Mouse (Mus musculus) heart, embryonic 11.5 days (tissue): ENCODE data around the gene Foxg1. TPM values are rescaled to one million over a fixed set of nuclear protein-coding genes. Genes with fewer than 3 reads are reported as not detected.

Experiments
- ATAC-seq: fragments of 200-750 bp; cut with Nextera tagmentation; replicated peaks from 2 replicates; pipeline ENCODE4 v1.8.0; 2017; ENCODE audit warnings: moderate library complexity; ENCODE audit not compliant: insufficient number of reproducible peaks, low FRiP score, low TSS enrichment
- H3K27ac ChIP-seq: fragments of 300-500 bp; sonication (generic); 2 replicates; pipeline ENCODE4 v1.5.1; 2014; ENCODE audit warnings: mild to moderate bottlenecking, low read depth, low read length
- H3K27me3 ChIP-seq: fragments of 300-500 bp; sonication (generic); 2 replicates; pipeline ENCODE4 v1.6.1; 2014; ENCODE audit warnings: mild to moderate bottlenecking, low read length, mixed read lengths; ENCODE audit not compliant: control insufficient read depth, insufficient read depth
- H3K36me3 ChIP-seq: fragments of 300-500 bp; sonication (generic); 2 replicates; pipeline ENCODE4 v1.6.1; 2014; ENCODE audit warnings: mild to moderate bottlenecking, low read length, moderate library complexity, mixed read lengths; ENCODE audit not compliant: control insufficient read depth, insufficient read depth
- H3K4me1 ChIP-seq: fragments of 300-500 bp; sonication (generic); 2 replicates; pipeline ENCODE4 v1.6.1; 2014; ENCODE audit warnings: low read length; ENCODE audit not compliant: control insufficient read depth, insufficient read depth
- H3K4me2 ChIP-seq: fragments of 300-500 bp; sonication (generic); 2 replicates; pipeline ENCODE4 v1.6.1; 2014; ENCODE audit warnings: mild to moderate bottlenecking, moderate library complexity
- H3K4me3 ChIP-seq: fragments of 300-500 bp; sonication (generic); 2 replicates; pipeline ENCODE4 v1.5.1; 2014; ENCODE audit warnings: low read depth, low read length
- H3K9ac ChIP-seq: fragments of 300-500 bp; sonication (generic); 2 replicates; pipeline ENCODE4 v1.6.1; 2014; ENCODE audit warnings: mild to moderate bottlenecking, low read depth, low read length, moderate library complexity
- H3K9me3 ChIP-seq: fragments of 300-500 bp; sonication (generic); replicated peaks from 2 replicates; pipeline ENCODE4 v1.6.1; 2016; ENCODE audit warnings: low read length; ENCODE audit not compliant: control insufficient read depth
- WGBS: fragments of 180-500 bp; shearing (Covaris S2); extraction: QIAGEN DNeasy Blood & Tissue Kit; methylation state at CpG from one replicate; pipeline ENCODE4 v1.1.7; 2014; ENCODE audit not compliant: insufficient replicate concordance; 5-methylcytosine and 5-hydroxymethylcytosine counted together
- polyA plus RNA-seq: library from polyadenylated mRNA; unstranded; fragments of >200 nt; fragmentation: Nextera tagmentation; extraction: Ambion mirVana; gene quantifications from 2 replicates; pipeline ENCODE4 v1.2.1, GENCODE M21; 2014

Foxg1 gene
- polyA plus RNA-seq = 1.5 TPM in 2 replicates

- H3K36me3 ChIP-seq = no peaks in the 10 kb centered on the region
- peak within 1 kb of the TSS; percentile 47 for H3K4me3 ChIP-seq
- no peaks in the 10 kb centered on the region for H3K9me3 ChIP-seq
- no peak within 1 kb of the TSS for H3K27ac ChIP-seq
- H3K27me3 ChIP-seq = peaks cover 79% of the 10 kb centered on the region
- ATAC-seq = no peak
- peak within 1 kb of the TSS; percentile 70 for H3K4me2 ChIP-seq
- H3K4me1 ChIP-seq = 0 out of 2 replicates have a peak, but pooled peaks cover 7% of the 10 kb centered on the region
- 1% methylated on average over 50 of the region's 61 CpGs for WGBS
- 0 out of 2 replicates have a peak within 1 kb of the TSS, but pooled peaks have one; percentile 18 for H3K9ac ChIP-seq
These were observed at the start of gene Foxg1 for GRCm38 (mm10) chr12:49382565-49383520. TSS of gene Foxg1 (plus strand) at chr12:49382660.

- H3K36me3 ChIP-seq = no peaks in the 10 kb centered on the region
- H3K4me1 ChIP-seq = no peaks in the 10 kb centered on the region
- no peak overlapping the region for H3K4me2 ChIP-seq
- H3K27me3 ChIP-seq = no peaks in the 10 kb centered on the region
- no peak overlapping the region for H3K4me3 ChIP-seq
- 83% methylated on average over 10 of the region's 10 CpGs for WGBS
- H3K9me3 ChIP-seq = no peaks in the 10 kb centered on the region
- H3K9ac ChIP-seq = no peak overlapping the region
- ATAC-seq = no peak
- H3K27ac ChIP-seq = no peak overlapping the region
These were observed 32.8 kb upstream of the Foxg1 start for GRCm38 (mm10) chr12:49349697-49350096.

- Histone ChIP-seq H3K4me2 (no peak overlapping the region), H3K4me3 (no peak overlapping the region), H3K9ac (no peak overlapping the region), H3K9me3 (no peaks in the 10 kb centered on the region), H3K27ac (no peak overlapping the region), H3K36me3 (no peaks in the 10 kb centered on the region), H3K4me1 (no peaks in the 10 kb centered on the region), H3K27me3 (peaks cover 17% of the 10 kb centered on the region)
- 63% methylated on average over 1 of the region's 1 CpGs for WGBS
- ATAC-seq = no peak
These were observed 13.5 kb upstream of the Foxg1 start for GRCm38 (mm10) chr12:49368931-49369330.

- no peak for ATAC-seq
- Histone ChIP-seq H3K4me2 (no peak overlapping the region), H3K27me3 (peaks cover 40% of the 10 kb centered on the region), H3K36me3 (no peaks in the 10 kb centered on the region), H3K27ac (no peak overlapping the region), H3K4me1 (no peaks in the 10 kb centered on the region), H3K9me3 (no peaks in the 10 kb centered on the region), H3K9ac (no peak overlapping the region), H3K4me3 (no peak overlapping the region)
These were observed 10.3 kb upstream of the Foxg1 start for GRCm38 (mm10) chr12:49372170-49372569.

GRCm38 (mm10) chr12:49373176-49373575, 9.3 kb upstream of the Foxg1 start:
- Histone ChIP-seq H3K36me3 (no peaks in the 10 kb centered on the region), H3K4me2 (no peak overlapping the region), H3K9me3 (no peaks in the 10 kb centered on the region), H3K27me3 (peaks cover 50% of the 10 kb centered on the region), H3K27ac (no peak overlapping the region), H3K9ac (no peak overlapping the region), H3K4me3 (no peak overlapping the region), H3K4me1 (no peaks in the 10 kb centered on the region)
- whole genome bisulfite sequencing = 11% methylated on average over 5 of the region's 5 CpGs
- ATAC-seq = no peak

- Histone ChIP-seq H3K9me3 (no peaks in the 10 kb centered on the region), H3K9ac (no peak overlapping the region), H3K27me3 (peaks cover 58% of the 10 kb centered on the region), H3K4me3 (peak overlapping the region; percentile 41), H3K4me1 (no peaks in the 10 kb centered on the region), H3K27ac (no peak overlapping the region), H3K36me3 (no peaks in the 10 kb centered on the region), H3K4me2 (peak overlapping the region; percentile 71)
- 1% methylated on average over 24 of the region's 24 CpGs for WGBS
- ATAC-seq = no peak
These were observed 8.4 kb upstream of the Foxg1 start for GRCm38 (mm10) chr12:49373821-49374605.

GRCm38 (mm10) chr12:49374606-49374995, 7.9 kb upstream of the Foxg1 start:
- H3K9ac ChIP-seq = no peak overlapping the region
- ATAC-seq = no peak

GRCm38 (mm10) chr12:49375427-49376317, 6.8 kb upstream of the Foxg1 start:
- no peak for ATAC-seq
- WGBS = 4% methylated on average over 15 of the region's 15 CpGs
- no peaks in the 10 kb centered on the region for H3K4me1 ChIP-seq

More at GRCm38 (mm10) chr12:49374606-49374995, 7.9 kb upstream of the Foxg1 start:
- H3K9me3 ChIP-seq = no peaks in the 10 kb centered on the region
- no peaks in the 10 kb centered on the region for H3K4me1 ChIP-seq
- H3K27me3 ChIP-seq = peaks cover 64% of the 10 kb centered on the region
- H3K4me2 ChIP-seq = peak overlapping the region; percentile 71
- H3K36me3 ChIP-seq = no peaks in the 10 kb centered on the region
- peak overlapping the region; percentile 41 for H3K4me3 ChIP-seq
- H3K27ac ChIP-seq = no peak overlapping the region
- under 1% methylated on average over 14 of the region's 14 CpGs for WGBS

More at GRCm38 (mm10) chr12:49375427-49376317, 6.8 kb upstream of the Foxg1 start:
- H3K9me3 ChIP-seq = no peaks in the 10 kb centered on the region
- H3K4me3 ChIP-seq = no peak overlapping the region
- H3K36me3 ChIP-seq = no peaks in the 10 kb centered on the region
- no peak overlapping the region for H3K9ac ChIP-seq
- peaks cover 74% of the 10 kb centered on the region for H3K27me3 ChIP-seq
- H3K4me2 ChIP-seq = no peak overlapping the region
- H3K27ac ChIP-seq = no peak overlapping the region
